Mouse (Mus musculus): ENCODE measurements around the gene 4930470P17Rik.

GRCm38 (mm10) chr2:170584678-170585077, 17.1 kb downstream of the 4930470P17Rik start:
- TF ChIP-seq EP300 (IDR thresholded peaks at IDR 0.05; ENCODE audit: low read length), result no peak
- no peak for TF ChIP-seq ZMIZ1 (IDR thresholded peaks at IDR 0.05; ENCODE audit: low read depth, low read length)
- TF ChIP-seq HCFC1 (IDR thresholded peaks at IDR 0.05; ENCODE audit: low read depth, low read length), result no peak
- no peak for TF ChIP-seq CTCF (conservative IDR thresholded peaks at IDR 0.05 in 1 of 2, IDR thresholded peaks at IDR 0.05 in 1 of 2; ENCODE audit: low read depth in 2 of 2, low read length in 2 of 2)
- TF ChIP-seq NELFE (IDR thresholded peaks at IDR 0.05; ENCODE audit: low read depth, low read length), result no peak
- TF ChIP-seq MAZ (IDR thresholded peaks at IDR 0.05; ENCODE audit: low read depth, low read length), result no peak

All from CH12.LX (cell line).